Mouse (Mus musculus) forebrain, embryonic 13.5 days (tissue): ENCODE results near the gene Ccdc22. TPM values are rescaled to one million over a fixed set of nuclear protein-coding genes. Genes with fewer than 3 reads are reported as not detected.

Experiments
- ATAC-seq: fragments of 200-750 bp; cut with Nextera tagmentation; 2 replicates; pipeline ENCODE4 v1.8.0; 2017
- H3K27ac ChIP-seq: fragments of 300-500 bp; sonication (generic); 2 replicates; pipeline ENCODE4 v1.5.1; 2015; ENCODE audit warnings: inconsistent platforms, mild to moderate bottlenecking, moderate library complexity
- H3K27me3 ChIP-seq: fragments of 300-500 bp; sonication (generic); 2 replicates; pipeline ENCODE4 v1.6.1; 2015; ENCODE audit warnings: mild to moderate bottlenecking, inconsistent platforms
- H3K36me3 ChIP-seq: fragments of 300-500 bp; sonication (generic); 2 replicates; pipeline ENCODE4 v1.6.1; 2015; ENCODE audit warnings: mild to moderate bottlenecking, inconsistent platforms; ENCODE audit not compliant: poor library complexity, severe bottlenecking
- H3K4me1 ChIP-seq: fragments of 300-500 bp; sonication (generic); 2 replicates; pipeline ENCODE4 v1.6.1; 2015; ENCODE audit warnings: inconsistent platforms
- H3K4me2 ChIP-seq: fragments of 300-500 bp; sonication (generic); 2 replicates; pipeline ENCODE4 v1.6.1; 2015; ENCODE audit warnings: inconsistent platforms, mild to moderate bottlenecking, moderate library complexity
- H3K4me3 ChIP-seq: fragments of 300-500 bp; sonication (generic); 2 replicates; pipeline ENCODE4 v1.5.1; 2015; ENCODE audit warnings: mild to moderate bottlenecking, inconsistent platforms
- H3K9ac ChIP-seq: fragments of 300-500 bp; sonication (generic); 2 replicates; pipeline ENCODE4 v1.6.1; 2015; ENCODE audit warnings: mild to moderate bottlenecking, inconsistent platforms
- H3K9me3 ChIP-seq: fragments of 300-500 bp; sonication (generic); replicated peaks from 2 replicates; pipeline ENCODE4 v1.6.1; 2016; ENCODE audit warnings: inconsistent platforms
- WGBS: fragments of 180-500 bp; shearing (Covaris S2); methylation state at CpG from one replicate; pipeline ENCODE4 v1.1.7; 2015; 5-methylcytosine and 5-hydroxymethylcytosine counted together
- polyA plus RNA-seq: library from polyadenylated mRNA; unstranded; fragments of >200 nt; fragmentation: Nextera tagmentation; extraction: Ambion mirVana; gene quantifications from 2 replicates; pipeline ENCODE4 v1.2.1, GENCODE M21; 2015

The Ccdc22 gene
- polyA plus RNA-seq, result 36.8 and 38.5 TPM in 2 replicates

DNA sequence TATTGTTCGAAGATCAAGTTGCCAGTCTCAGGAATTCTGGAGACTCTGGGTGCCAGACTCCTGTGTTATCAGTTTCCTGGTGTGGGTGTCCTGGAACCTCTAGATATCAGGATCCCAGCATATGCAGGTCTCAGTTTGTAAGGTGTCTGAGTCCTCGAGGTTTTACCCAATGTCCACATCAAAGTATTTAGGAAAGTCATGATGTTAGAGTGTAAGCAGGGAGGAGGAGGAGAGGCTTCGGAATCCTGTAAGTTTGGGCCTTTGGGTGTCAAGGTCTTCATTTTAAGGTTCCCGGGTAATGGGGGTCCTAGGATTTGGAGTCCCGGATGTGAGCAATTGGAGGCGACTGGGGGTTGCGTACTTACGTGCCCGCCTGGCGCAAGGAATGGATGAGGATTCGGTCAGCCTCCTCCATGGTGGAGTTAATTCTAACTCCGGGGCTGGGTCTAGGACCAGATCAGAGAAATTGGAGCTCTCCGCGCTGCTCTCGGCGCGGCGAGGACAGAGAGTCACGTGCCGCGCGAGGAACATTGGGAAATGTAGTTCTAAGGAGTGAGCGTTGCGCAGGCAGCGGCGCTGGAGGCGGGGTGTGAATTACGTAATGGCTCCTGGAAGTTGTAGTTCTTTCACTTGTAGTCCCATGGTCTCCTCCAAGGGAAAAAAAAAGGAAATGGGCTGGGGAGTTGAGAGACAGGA is at the start of gene Ccdc22:
Gene Ccdc22 (minus strand): TSS at position 639 of the 696 bp plus-strand sequence.
- H3K4me3 ChIP-seq, result peak within 1 kb of the TSS; percentile 47
- 23% methylated on average over 28 of the region's 28 CpGs for WGBS
- peak within 1 kb of the TSS; percentile 59 for H3K4me2 ChIP-seq
- H3K9me3 ChIP-seq, result no peaks in the 10 kb centered on the region
- 0 out of 2 replicates have a peak, but pooled peaks cover 4% of the 10 kb centered on the region for H3K27me3 ChIP-seq
- peaks cover 8% of the 10 kb centered on the region for H3K36me3 ChIP-seq
- H3K27ac ChIP-seq, result no peak within 1 kb of the TSS
- peak within 1 kb of the TSS; percentile 59 for H3K9ac ChIP-seq
- peak; percentile 96 for ATAC-seq
- H3K4me1 ChIP-seq, result peaks cover 11% of the 10 kb centered on the region

DNA sequence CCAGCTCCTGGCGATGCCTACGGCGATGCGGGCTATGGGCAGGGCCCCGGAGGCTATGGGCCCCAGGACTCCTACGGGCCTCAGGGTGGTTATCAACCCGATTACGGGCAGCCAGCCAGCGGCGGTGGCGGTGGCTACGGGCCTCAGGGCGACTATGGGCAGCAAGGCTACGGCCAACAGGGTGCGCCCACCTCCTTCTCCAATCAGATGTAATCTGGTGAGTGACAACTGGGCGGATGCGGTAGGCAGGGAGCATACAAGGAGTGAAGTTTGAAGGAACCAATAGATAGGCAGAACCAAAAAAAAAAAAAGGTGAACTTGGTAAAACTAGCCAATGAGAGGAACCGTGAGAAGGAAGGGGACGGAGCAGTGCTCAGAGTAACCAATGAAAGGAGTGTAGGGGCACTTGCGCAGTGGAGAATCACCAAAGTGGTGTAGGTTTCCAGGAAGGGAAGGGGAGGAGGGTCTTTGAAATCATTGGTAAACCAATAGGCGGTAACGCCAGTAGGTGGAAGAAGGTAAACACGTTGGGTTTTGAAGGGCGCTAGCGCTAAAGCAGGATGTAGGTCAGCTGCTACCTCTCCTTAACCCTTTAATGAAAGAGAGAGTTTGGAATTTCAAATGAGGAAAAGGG is 43.5 kb upstream of the Ccdc22 start:
- Histone ChIP-seq H3K27me3 (no peaks in the 10 kb centered on the region), H3K4me2 (peak overlapping the region; percentile 58), H3K9ac (peak overlapping the region; percentile 66), H3K4me3 (peak overlapping the region; percentile 38), H3K27ac (peak overlapping the region; percentile 75), H3K4me1 (no peaks in the 10 kb centered on the region), H3K9me3 (no peaks in the 10 kb centered on the region), H3K36me3 (peaks cover 8% of the 10 kb centered on the region; the same call in 1 of the 2 replicates)
- 11% methylated on average over 25 of the region's 25 CpGs for WGBS
- peak; percentile 98 for ATAC-seq

DNA sequence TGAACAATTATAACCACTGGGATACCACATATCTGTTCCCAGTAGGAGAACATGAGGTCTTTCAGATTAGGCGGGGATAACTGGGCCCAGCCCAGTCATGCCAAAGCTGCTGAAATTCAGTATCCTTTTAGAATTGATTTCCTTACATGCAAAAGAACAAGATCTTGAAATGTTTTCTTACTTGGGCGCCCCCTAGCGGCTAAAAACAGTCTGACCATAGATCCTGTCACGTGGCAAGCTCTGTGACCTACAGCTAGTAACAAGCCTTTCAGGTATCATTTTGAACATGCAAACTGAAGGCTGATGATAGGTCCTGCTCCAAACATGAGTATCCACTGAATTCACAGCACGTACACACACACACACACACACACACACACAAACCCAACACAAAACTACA is 40.0 kb upstream of the Ccdc22 start:
- ATAC-seq, result no peak

DNA sequence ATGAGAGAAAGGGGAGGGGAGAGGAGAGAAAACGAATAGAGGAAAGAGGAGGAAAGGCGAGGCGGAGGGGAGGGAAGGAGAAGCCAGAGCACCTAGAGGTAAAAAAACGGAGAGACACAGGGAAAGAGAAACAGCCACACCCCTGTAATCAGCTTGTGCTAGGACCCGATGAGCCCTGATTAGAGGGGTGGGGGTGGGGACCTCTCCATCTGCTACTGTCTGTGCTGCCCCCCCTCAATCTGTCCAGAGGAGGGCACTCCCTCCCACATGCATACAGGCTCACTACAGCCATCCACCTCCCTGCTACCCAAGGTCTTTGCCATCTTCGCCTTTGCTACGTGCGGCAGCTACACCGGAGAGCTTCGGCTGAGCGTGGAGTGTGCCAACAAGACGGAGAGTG is 35.5 kb upstream of the Ccdc22 start:
- peak overlapping the region; percentile 20 for H3K4me3 ChIP-seq
- H3K27me3 ChIP-seq, result no peaks in the 10 kb centered on the region
- ATAC-seq, result no peak
- H3K9ac ChIP-seq, result peak overlapping the region; percentile 34; the same call in 1 of the 2 replicates
- peak overlapping the region; percentile 35; the same call in 1 of the 2 replicates for H3K27ac ChIP-seq
- H3K36me3 ChIP-seq, result peaks cover 5% of the 10 kb centered on the region; the same call in 1 of the 2 replicates
- H3K4me1 ChIP-seq, result 0 out of 2 replicates have a peak, but pooled peaks cover 10% of the 10 kb centered on the region
- WGBS, result 53% methylated on average over 12 of the region's 12 CpGs
- H3K9me3 ChIP-seq, result no peaks in the 10 kb centered on the region
- peak overlapping the region; percentile 65 for H3K4me2 ChIP-seq

More for the DNA sequence above, 40.0 kb upstream of the Ccdc22 start:
- H3K36me3 ChIP-seq, result peaks cover 5% of the 10 kb centered on the region; the same call in 1 of the 2 replicates
- H3K4me3 ChIP-seq, result no peak overlapping the region
- H3K4me2 ChIP-seq, result no peak overlapping the region
- H3K9ac ChIP-seq, result no peak overlapping the region
- H3K9me3 ChIP-seq, result no peaks in the 10 kb centered on the region
- WGBS, result 15% methylated on average over 5 of the region's 5 CpGs
- 0 out of 2 replicates have a peak, but pooled peaks cover 5% of the 10 kb centered on the region for H3K4me1 ChIP-seq
- H3K27me3 ChIP-seq, result no peaks in the 10 kb centered on the region
- no peak overlapping the region for H3K27ac ChIP-seq

DNA sequence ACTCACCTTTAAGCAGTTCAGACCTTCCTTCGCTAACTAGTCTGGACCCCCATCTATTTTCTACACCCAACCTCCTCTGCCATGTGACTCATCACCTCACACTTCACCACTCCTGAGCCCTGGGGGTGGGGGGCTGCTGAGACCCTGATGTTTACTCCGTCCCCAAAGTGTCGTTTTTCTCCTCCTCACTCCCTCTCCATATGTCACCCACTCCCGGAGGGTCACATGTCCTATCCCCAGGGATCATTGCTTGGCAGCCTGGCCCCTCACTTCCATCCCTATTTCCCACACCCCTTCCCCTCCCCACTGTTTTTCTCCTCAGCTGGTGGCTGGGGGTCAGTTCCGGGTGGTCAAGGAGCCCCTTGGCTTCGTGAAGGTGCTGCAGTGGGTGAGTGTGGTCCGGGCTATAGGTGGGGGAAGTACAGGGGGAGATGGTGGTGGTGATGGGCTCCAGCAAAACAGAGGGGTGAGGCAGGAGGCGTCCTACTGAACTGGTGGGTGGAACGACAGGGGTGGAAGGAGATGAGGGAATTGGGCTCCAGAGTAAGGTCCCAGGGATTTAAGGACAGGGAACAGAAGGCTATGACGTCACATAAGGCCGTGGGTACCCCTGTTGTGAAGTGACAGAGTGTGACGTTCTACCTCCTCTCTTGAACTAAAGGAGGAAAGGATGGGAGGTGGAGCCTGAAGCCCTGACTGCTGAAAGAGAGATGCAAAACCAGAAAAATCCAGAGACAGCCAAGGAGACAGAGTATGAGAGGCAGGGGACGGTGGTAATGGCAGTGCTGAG is 34.4 kb upstream of the Ccdc22 start:
- Histone ChIP-seq H3K4me2 (peak overlapping the region; percentile 65), H3K36me3 (peaks cover under 1% of the 10 kb centered on the region; the same call in 1 of the 2 replicates), H3K4me1 (0 out of 2 replicates have a peak, but pooled peaks cover 10% of the 10 kb centered on the region), H3K27me3 (no peaks in the 10 kb centered on the region), H3K4me3 (peak overlapping the region; percentile 50), H3K9me3 (no peaks in the 10 kb centered on the region), H3K9ac (peak overlapping the region; percentile 66), H3K27ac (peak overlapping the region; percentile 73)
- 30% methylated on average over 13 of the region's 13 CpGs for WGBS
- ATAC-seq, result peak; percentile 46

DNA sequence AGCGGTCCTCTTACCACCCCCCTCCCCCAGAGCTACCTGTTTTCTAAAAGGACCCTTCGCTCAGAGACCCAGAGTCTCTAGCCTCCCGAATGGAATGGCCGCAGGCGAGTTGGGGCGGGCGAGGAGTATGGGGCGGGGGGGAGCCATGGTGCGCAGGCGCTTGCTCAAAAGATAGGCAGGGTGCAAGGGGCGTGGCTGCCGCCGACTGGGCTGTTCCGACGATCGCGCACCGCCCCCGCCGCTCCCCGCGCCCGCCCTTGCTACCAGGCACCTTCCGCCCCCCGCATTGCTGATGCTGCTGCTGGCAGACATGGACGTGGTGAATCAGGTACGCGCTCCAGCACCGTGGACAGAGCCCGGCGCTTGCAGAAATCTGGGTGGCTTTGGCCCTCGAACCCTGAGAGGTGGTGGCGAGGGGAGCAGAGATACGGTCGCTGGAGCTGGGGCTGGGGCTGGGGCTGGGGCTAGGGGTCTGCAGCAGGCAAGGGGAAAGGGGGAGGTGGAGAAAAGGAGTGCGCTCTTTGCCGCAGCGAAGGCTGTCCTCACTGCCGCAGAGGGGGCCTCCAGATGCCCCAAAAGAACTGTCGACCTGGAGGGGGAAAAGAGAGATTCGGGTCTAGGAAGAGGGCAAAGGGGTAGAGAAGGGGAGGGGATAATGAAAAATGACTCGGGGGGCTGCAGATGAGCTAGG is 33.2 kb upstream of the Ccdc22 start, which contains the start of gene Syp:
Gene Syp (plus strand): TSS at position 71 of the 691 bp plus-strand sequence.
- 25% methylated on average over 40 of the region's 42 CpGs for WGBS
- H3K4me3 ChIP-seq, result peak within 1 kb of the TSS; percentile 50
- peak within 1 kb of the TSS; percentile 57; the same call in 1 of the 2 replicates for H3K27ac ChIP-seq

DNA sequence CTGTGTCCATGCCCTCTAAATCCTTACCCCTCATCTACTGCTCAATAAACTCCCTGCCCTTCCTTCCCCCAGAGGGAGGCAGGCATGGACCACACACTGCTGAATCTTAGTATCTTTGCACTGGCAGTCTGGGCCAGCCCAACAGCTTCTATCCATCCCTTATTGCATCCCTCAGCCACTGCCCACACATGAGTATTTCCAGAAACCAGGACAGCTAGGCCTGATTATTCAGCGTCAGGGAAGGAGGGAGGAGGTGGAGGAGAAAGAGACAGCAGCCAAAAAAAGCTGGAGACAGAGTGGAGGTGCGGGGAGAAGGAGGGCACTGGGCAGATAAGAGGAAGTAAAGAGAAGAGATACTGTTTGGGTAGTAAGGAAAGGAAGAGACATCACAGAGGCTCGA is 29.8 kb upstream of the Ccdc22 start:
- Histone ChIP-seq H3K27ac (no peak overlapping the region), H3K27me3 (no peaks in the 10 kb centered on the region), H3K4me1 (0 out of 2 replicates have a peak, but pooled peaks cover 4% of the 10 kb centered on the region), H3K4me2 (no peak overlapping the region), H3K9ac (no peak overlapping the region), H3K9me3 (no peaks in the 10 kb centered on the region), H3K36me3 (no peaks in the 10 kb centered on the region), H3K4me3 (no peak overlapping the region)
- no peak for ATAC-seq
- WGBS, result 79% methylated on average over 3 of the region's 3 CpGs

More for the DNA sequence above, 33.2 kb upstream of the Ccdc22 start, which contains the start of gene Syp:
- peak within 1 kb of the TSS; percentile 65 for H3K4me2 ChIP-seq
- H3K4me1 ChIP-seq, result 0 out of 2 replicates have a peak, but pooled peaks cover 10% of the 10 kb centered on the region
- H3K36me3 ChIP-seq, result no peaks in the 10 kb centered on the region
- H3K9me3 ChIP-seq, result no peaks in the 10 kb centered on the region
- peak; percentile 87 for ATAC-seq
- peak within 1 kb of the TSS; percentile 66 for H3K9ac ChIP-seq
- no peaks in the 10 kb centered on the region for H3K27me3 ChIP-seq

DNA sequence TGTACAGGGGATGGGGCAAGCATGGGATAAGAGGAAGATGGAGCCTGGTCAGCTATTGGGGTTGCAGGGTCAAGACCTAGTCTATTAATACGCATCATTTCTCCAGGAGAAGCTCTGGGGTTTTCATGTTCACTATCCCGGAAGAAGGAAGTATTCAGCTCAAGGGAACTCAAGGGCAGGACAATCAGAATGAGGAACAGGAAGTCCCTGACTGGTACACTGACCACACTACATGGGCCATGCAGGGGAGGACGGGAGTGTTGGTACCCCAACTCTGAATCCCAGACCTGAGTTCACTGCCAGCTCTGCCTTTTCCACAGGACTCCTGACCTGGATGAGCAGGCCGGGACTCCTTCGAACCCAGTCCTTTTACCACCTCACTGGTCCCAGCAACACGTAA is 27.2 kb upstream of the Ccdc22 start:
- no peak overlapping the region for H3K4me3 ChIP-seq
- ATAC-seq, result no peak
- H3K4me1 ChIP-seq, result no peaks in the 10 kb centered on the region
- H3K4me2 ChIP-seq, result no peak overlapping the region
- H3K36me3 ChIP-seq, result no peaks in the 10 kb centered on the region
- no peak overlapping the region for H3K9ac ChIP-seq
- H3K27ac ChIP-seq, result no peak overlapping the region
- no peaks in the 10 kb centered on the region for H3K9me3 ChIP-seq
- H3K27me3 ChIP-seq, result no peaks in the 10 kb centered on the region
- 90% methylated on average over 6 of the region's 6 CpGs for WGBS

DNA sequence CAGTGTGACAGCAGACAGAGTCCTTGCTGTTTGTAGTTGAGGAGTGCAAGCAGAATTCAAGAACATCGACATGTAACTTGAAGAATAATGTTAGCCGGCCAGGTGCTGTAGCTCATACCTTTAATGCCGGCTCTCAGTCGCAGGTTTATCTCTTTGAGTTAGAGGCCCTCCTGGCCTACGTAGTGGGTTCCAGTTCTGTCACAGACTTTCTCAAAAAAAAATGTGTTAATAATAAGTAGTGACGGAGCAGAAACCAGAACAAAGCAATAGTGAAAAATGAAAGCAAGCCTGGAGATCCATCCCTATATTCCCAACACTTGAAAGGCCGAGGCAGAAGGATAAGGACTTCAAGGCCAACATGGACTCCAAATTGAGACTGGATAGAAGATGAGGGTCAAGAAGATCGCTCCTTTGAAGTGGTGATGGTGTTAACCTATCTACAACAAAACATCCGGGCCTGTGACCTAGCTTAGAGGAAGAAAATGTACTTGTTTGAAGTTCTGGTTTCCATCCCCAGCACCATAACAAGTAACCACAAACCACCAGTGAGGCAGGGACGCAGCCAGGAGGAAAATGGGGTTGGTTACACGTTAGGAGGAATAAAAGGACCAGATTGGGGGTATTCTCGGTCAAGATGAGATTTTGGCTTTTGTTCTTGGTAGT is 12.7 kb upstream of the Ccdc22 start:
- H3K4me1 ChIP-seq, result no peaks in the 10 kb centered on the region
- no peak overlapping the region for H3K27ac ChIP-seq
- H3K4me2 ChIP-seq, result no peak overlapping the region
- H3K4me3 ChIP-seq, result no peak overlapping the region
- H3K9ac ChIP-seq, result no peak overlapping the region
- H3K27me3 ChIP-seq, result no peaks in the 10 kb centered on the region
- no peaks in the 10 kb centered on the region for H3K36me3 ChIP-seq
- no peak for ATAC-seq
- WGBS, result 86% methylated on average over 12 of the region's 12 CpGs
- H3K9me3 ChIP-seq, result no peaks in the 10 kb centered on the region

DNA sequence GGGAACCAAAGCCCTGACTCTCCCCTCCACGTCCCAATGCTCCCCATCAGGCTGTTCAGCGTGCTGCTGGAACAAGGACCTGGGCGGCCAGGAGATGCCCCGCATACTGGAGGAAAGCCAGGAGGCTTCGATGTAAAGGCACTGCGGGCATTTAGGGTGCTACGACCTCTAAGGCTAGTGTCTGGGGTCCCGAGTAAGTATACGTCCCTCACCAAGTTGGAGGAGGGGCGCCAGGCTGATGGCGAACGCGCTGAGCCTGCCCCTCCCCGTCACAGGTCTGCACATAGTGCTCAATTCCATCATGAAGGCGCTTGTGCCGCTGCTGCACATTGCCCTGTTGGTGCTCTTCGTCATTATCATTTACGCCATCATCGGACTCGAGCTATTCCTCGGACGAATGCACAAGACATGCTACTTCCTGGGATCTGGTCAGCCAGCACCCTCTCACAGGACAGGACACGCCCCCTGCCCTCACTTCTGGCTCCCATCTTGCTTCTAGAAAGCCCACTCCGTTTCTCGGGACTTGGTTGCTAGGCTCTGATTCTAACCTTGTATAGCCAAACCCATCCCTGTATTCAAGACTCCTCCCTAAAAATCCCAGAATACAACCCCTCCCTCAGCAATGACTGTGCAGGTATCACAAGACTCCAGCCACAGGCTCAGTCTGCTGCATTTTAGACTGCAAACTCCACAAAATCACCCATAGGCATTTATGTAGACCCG is 5.4 kb upstream of the Ccdc22 start:
- Histone ChIP-seq H3K27ac (no peak overlapping the region), H3K9me3 (no peaks in the 10 kb centered on the region; the same call in 1 of the 2 replicates), H3K4me1 (no peaks in the 10 kb centered on the region), H3K4me3 (peak overlapping the region; percentile 42), H3K4me2 (peak overlapping the region; percentile 68), H3K9ac (peak overlapping the region; percentile 58), H3K36me3 (no peaks in the 10 kb centered on the region), H3K27me3 (0 out of 2 replicates have a peak, but pooled peaks cover 4% of the 10 kb centered on the region)
- peak; percentile 63; the same call in 1 of the 2 replicates for ATAC-seq
- WGBS, result 23% methylated on average over 26 of the region's 26 CpGs
